ENCODE assay signal across 8 mouse cellular contexts in the genomic region with DNA sequence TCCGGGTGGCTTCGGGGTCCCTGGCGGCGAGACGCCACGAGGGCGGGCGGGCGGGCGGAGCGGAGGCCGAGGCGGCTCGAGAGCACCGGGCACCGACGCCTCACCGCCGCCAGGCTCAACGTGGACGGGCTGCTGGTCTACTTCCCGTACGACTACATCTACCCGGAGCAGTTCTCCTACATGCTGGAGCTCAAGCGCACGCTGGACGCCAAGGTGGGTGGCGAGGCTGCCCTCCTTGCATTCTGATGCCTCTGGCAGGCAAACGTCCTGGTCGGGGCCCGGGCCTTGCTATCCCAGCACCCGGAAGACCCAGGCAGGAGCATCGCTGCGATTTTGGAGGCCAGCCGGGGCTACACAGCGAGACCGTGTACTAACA. TPM values are rescaled to one million over a fixed set of nuclear protein-coding genes. Genes with fewer than 3 reads are reported as not detected.
DNase-seq lines count a peak whose midpoint lies in the region; ATAC-seq and TF ChIP-seq lines count a peak whose summit lies in the region.

No protein-coding gene starts in this region.

- no peak overlapping the region for H3K27ac ChIP-seq in spleen, adult 2 months (ENCODE audit: insufficient read depth, low read length)
- no peak overlapping the region for H3K27ac ChIP-seq in macrophage

- H3K4me3 ChIP-seq in spleen, adult 2 months (ENCODE audit: extremely low read depth, insufficient read depth, insufficient read length), result peak overlapping the region; percentile 92
- H3K4me3 ChIP-seq in macrophage (ENCODE audit: inconsistent target), result peak overlapping the region; percentile 72

- no peaks in the 10 kb centered on the region for H3K27me3 ChIP-seq in spleen, adult 2 months (ENCODE audit: control insufficient read depth, insufficient read depth, low read length)

- H3K79me2 ChIP-seq in macrophage (ENCODE audit: inconsistent target), result peaks cover 19% of the 10 kb centered on the region

- H3K36me3 ChIP-seq in spleen, adult 2 months (ENCODE audit: control insufficient read depth, insufficient read depth, low read length), result peaks cover 11% of the 10 kb centered on the region
- H3K36me3 ChIP-seq in macrophage (ENCODE audit: inconsistent target), result peaks cover 24% of the 10 kb centered on the region

- peak; percentile 51 for DNase-seq in cerebellum, adult 9-10 months
- no peak for DNase-seq in cerebellum, adult 9-11 months
- peak in 1 of 2 experiments; percentile 23 for DNase-seq in spleen, adult 2 months (ENCODE audit: low read depth in 1 of 2, low spot score in 2 of 2)
- no peak for DNase-seq in spleen, postnatal 36 days (ENCODE audit: low spot score in 2 of 2)
- peak; percentile 60 for DNase-seq in thymus, postnatal 4 days
- no peak for DNase-seq in frontal cortex, postnatal 14 days (ENCODE audit: low spot score in 2 of 2)

- TF ChIP-seq CTCF in spleen, adult 2 months (IDR thresholded peaks at IDR 0.05; ENCODE audit: extremely low read depth, insufficient read depth, insufficient read length, insufficient replicate concordance), result 0 out of 2 replicates have a peak, but pooled peaks have one; percentile 2

- 1% methylated on average over 35 of the region's 37 CpGs for WGBS in spleen, adult 2 months
- WGBS in macrophage (ENCODE audit: missing documents), result under 1% methylated on average over 37 of the region's 37 CpGs

- H3K4me1 ChIP-seq in spleen, adult 2 months (ENCODE audit: control insufficient read depth, insufficient read depth, insufficient read length), result no peaks in the 10 kb centered on the region

- TF ChIP-seq POLR2A in spleen, adult 2 months (IDR thresholded peaks at IDR 0.05; ENCODE audit: low read depth, low read length), result peak; percentile 6; the same call in 1 of the 2 replicates

- ATAC-seq in hematopoietic stem cell, adult 5-6 weeks (replicated peaks in 1 of 2; ENCODE audit: insufficient read depth in 1 of 2, low FRiP score in 2 of 2, low TSS enrichment in 1 of 2, low read depth in 1 of 2, poor library complexity in 2 of 2, severe bottlenecking in 2 of 2), result peak; percentile 18 to 58; a peak in 2 of 4 replicates

RNA-seq across cellular contexts. Expression of a gene that starts 0.3 kb away (rescaled TPM):
- polyA plus RNA-seq in spleen, adult 2 months (2012; rRNA removed), result 51.8 and 62.2 TPM in 2 replicates
- total RNA-seq in hematopoietic stem cell, adult 5-6 weeks (2017), result 32.3 and 42.5 TPM in 2 replicates
- 100 to 1,000 TPM in 1 of 26 experiments, 10 to 100 TPM in 25; 17.7 to 127 (median 48.6) TPM for total RNA-seq in macrophage (2018; cell fraction: chromatin; rRNA removed)
- total RNA-seq in macrophage (2018; cell fraction: cytosol; rRNA removed), result 10 to 100 TPM in 15 of 26 experiments, 1 to 10 TPM in 11; 6.0 to 13.2 (median 10.7) TPM
- total RNA-seq in macrophage (2018; cell fraction: nucleus; rRNA removed), result 10 to 100 TPM in 25 of 26 experiments, 1 to 10 TPM in 1; 9.5 to 50.6 (median 21.4) TPM
- 5.6 to 14.2 TPM (median 13.1 TPM) in 3 replicates for polyA plus RNA-seq in macrophage (2018)

RNA-seq across cellular contexts. Expression of a gene that starts 21.8 kb away (rescaled TPM):
- polyA plus RNA-seq in spleen, adult 2 months (2012; rRNA removed), result 2.3 and 3.9 TPM in 2 replicates
- 1.5 and 2.6 TPM in 2 replicates for total RNA-seq in hematopoietic stem cell, adult 5-6 weeks (2017)
- under 1 TPM in 1 of 26 experiments, not detected in 25; 0.41 TPM for total RNA-seq in macrophage (2018; cell fraction: chromatin; rRNA removed)
- total RNA-seq in macrophage (2018; cell fraction: cytosol; rRNA removed), result under 1 TPM in 2 of 26 experiments, not detected in 24; 0.05 to 0.22 TPM
- total RNA-seq in macrophage (2018; cell fraction: nucleus; rRNA removed), result not detected
- polyA plus RNA-seq in macrophage (2018), result not detected in 3 replicates

RNA-seq across cellular contexts. Expression of a gene that starts 22.4 kb away (rescaled TPM):
- polyA plus RNA-seq in spleen, adult 2 months (2012; rRNA removed), result 0.62 and 0.92 TPM in 2 replicates
- 0.25 and 0.31 TPM in 2 replicates for total RNA-seq in hematopoietic stem cell, adult 5-6 weeks (2017)
- total RNA-seq in macrophage (2018; cell fraction: chromatin; rRNA removed), result not detected
- under 1 TPM in 5 of 26 experiments, not detected in 21; 0.10 to 0.24 (median 0.11) TPM for total RNA-seq in macrophage (2018; cell fraction: cytosol; rRNA removed)
- total RNA-seq in macrophage (2018; cell fraction: nucleus; rRNA removed), result not detected
- polyA plus RNA-seq in macrophage (2018), result not detected in 3 replicates

RNA-seq across cellular contexts. Expression of a gene that starts 22.6 kb away (rescaled TPM):
- polyA plus RNA-seq in spleen, adult 2 months (2012; rRNA removed), result 2.2 and 2.5 TPM in 2 replicates
- total RNA-seq in hematopoietic stem cell, adult 5-6 weeks (2017), result 0.25 and 0.60 TPM in 2 replicates
- 10 to 100 TPM in 1 of 26 experiments, 1 to 10 TPM in 15, under 1 TPM in 9, not detected in 1; 0.38 to 11.8 (median 1.6) TPM for total RNA-seq in macrophage (2018; cell fraction: chromatin; rRNA removed)
- 1 to 10 TPM in 22 of 26 experiments, under 1 TPM in 4; 0.62 to 8.1 (median 2.5) TPM for total RNA-seq in macrophage (2018; cell fraction: cytosol; rRNA removed)
- total RNA-seq in macrophage (2018; cell fraction: nucleus; rRNA removed), result 1 to 10 TPM in 20 of 26 experiments, under 1 TPM in 6; 0.27 to 8.9 (median 2.2) TPM
- 2.8 to 2.9 TPM (median 2.8 TPM) in 3 replicates for polyA plus RNA-seq in macrophage (2018)

RNA-seq across cellular contexts. Expression of a gene that starts 22.9 kb away (rescaled TPM):
- 5.8 and 5.9 TPM in 2 replicates for polyA plus RNA-seq in spleen, adult 2 months (2012; rRNA removed)
- 20.9 and 23.6 TPM in 2 replicates for total RNA-seq in hematopoietic stem cell, adult 5-6 weeks (2017)
- 10 to 100 TPM in 4 of 26 experiments, 1 to 10 TPM in 21, under 1 TPM in 1; 0.87 to 15.1 (median 3.8) TPM for total RNA-seq in macrophage (2018; cell fraction: chromatin; rRNA removed)
- total RNA-seq in macrophage (2018; cell fraction: cytosol; rRNA removed), result 10 to 100 TPM in 12 of 26 experiments, 1 to 10 TPM in 14; 4.1 to 14.6 (median 9.1) TPM
- total RNA-seq in macrophage (2018; cell fraction: nucleus; rRNA removed), result 10 to 100 TPM in 3 of 26 experiments, 1 to 10 TPM in 23; 1.8 to 17.4 (median 4.2) TPM
- polyA plus RNA-seq in macrophage (2018), result 12.4 to 20.7 TPM (median 20.5 TPM) in 3 replicates

Comparison
In these comparisons a context has a peak if more than half of its experiments do, and no peak if none do; other contexts are left out.
1. DNase-seq: peak in cerebellum, adult 9-10 months (single experiment) and thymus, postnatal 4 days (single experiment); none in cerebellum, adult 9-11 months (single experiment), spleen, postnatal 36 days (0 of 2) and frontal cortex, postnatal 14 days (0 of 2).